Comparison of ENCODE assay signal across 31 mouse cellular contexts in the genomic region with DNA sequence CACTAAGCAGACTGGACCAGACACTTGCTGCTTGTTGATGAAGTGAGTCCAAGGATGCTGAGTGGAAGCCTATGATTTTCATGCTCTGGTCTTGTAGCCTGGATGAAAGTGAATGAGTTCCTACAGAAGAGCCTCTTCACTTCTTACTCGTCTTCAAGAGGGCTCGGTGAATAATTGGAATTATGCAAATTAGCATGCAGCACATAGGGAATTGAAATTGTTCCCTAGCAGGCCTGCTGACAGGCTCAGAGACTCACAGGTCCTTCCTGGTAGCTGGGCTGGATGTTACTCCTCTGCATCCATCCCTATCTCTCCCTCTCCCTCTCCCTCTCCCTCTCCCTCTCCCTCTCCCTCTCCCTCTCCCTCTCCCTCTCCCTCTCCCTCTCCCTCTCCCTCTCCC.
"Had no signal": no experiment of that assay in that cellular context is flagged by ENCODE, and none has a peak within 500 bp of the region (broad histone marks: within the 10 kb centered on the region; RNA-seq: fewer than 3 reads in every experiment).

No protein-coding gene starts in this region.

- H3K9me3 ChIP-seq: limb, embryonic 10.5 days; limb, embryonic 12.5 days; limb, embryonic 13.5 days; limb, embryonic 15.5 days; liver, embryonic 12.5 days; liver, embryonic 13.5 days; liver, embryonic 15.5 days; lung, embryonic 15.5 days; megakaryocyte, embryonic 14.5 days; midbrain, embryonic 10.5 days; midbrain, embryonic 12.5 days; midbrain, embryonic 13.5 days; midbrain, embryonic 15.5 days; neural tube, embryonic 12.5 days had no signal

- H3K36me3 ChIP-seq: limb, embryonic 10.5 days; limb, embryonic 12.5 days; limb, embryonic 13.5 days; limb, embryonic 15.5 days; liver, embryonic 13.5 days; liver, embryonic 15.5 days; lung, embryonic 15.5 days; midbrain, embryonic 10.5 days; midbrain, embryonic 12.5 days; midbrain, embryonic 13.5 days; midbrain, embryonic 15.5 days; neural tube, embryonic 12.5 days had no signal

- H3K27ac ChIP-seq: limb, embryonic 10.5 days; limb, embryonic 12.5 days; limb, embryonic 13.5 days; limb, embryonic 15.5 days; liver, embryonic 12.5 days; liver, embryonic 13.5 days; liver, embryonic 14.5 days; liver, embryonic 15.5 days; lung, embryonic 15.5 days; macrophage; midbrain, embryonic 10.5 days; midbrain, embryonic 12.5 days; midbrain, embryonic 13.5 days; midbrain, embryonic 15.5 days; neural tube, embryonic 12.5 days had no signal

- H3K4me3 ChIP-seq: limb, embryonic 10.5 days; limb, embryonic 12.5 days; limb, embryonic 13.5 days; limb, embryonic 15.5 days; liver, embryonic 12.5 days; liver, embryonic 13.5 days; liver, embryonic 15.5 days; lung, embryonic 15.5 days; megakaryocyte, embryonic 14.5 days; midbrain, embryonic 10.5 days; midbrain, embryonic 12.5 days; midbrain, embryonic 13.5 days; midbrain, embryonic 15.5 days; myocyte; neural tube, embryonic 12.5 days had no signal

- H3K27me3 ChIP-seq: limb, embryonic 13.5 days; limb, embryonic 15.5 days; liver, embryonic 12.5 days; liver, embryonic 13.5 days; liver, embryonic 15.5 days; lung, embryonic 15.5 days; megakaryocyte, embryonic 14.5 days; midbrain, embryonic 15.5 days; neural tube, embryonic 12.5 days had no signal

- H3K9ac ChIP-seq: limb, embryonic 12.5 days; limb, embryonic 13.5 days; limb, embryonic 15.5 days; liver, embryonic 12.5 days; liver, embryonic 13.5 days; liver, embryonic 14.5 days; liver, embryonic 15.5 days; lung, embryonic 14.5 days; lung, embryonic 15.5 days; midbrain, embryonic 12.5 days; midbrain, embryonic 13.5 days; midbrain, embryonic 15.5 days; neural tube, embryonic 12.5 days had no signal

- ATAC-seq: liver, embryonic 12.5 days; lung, postnatal 0 days; midbrain, embryonic 13.5 days; midbrain, embryonic 15.5 days; midbrain, embryonic 16.5 days had no signal

- H3K4me1 ChIP-seq: limb, embryonic 10.5 days; limb, embryonic 12.5 days; liver, embryonic 12.5 days; liver, embryonic 13.5 days; lung, embryonic 15.5 days; neural tube, embryonic 12.5 days had no signal

- DNase-seq: left cerebral cortex, postnatal 4 days; liver; liver, embryonic 13.5 days; lung, adult 18-20 months; lung, adult 2 months; lung, embryonic 14.5 days; lung, postnatal 10 days; lung, postnatal 14 days; lung, postnatal 36 days; lung, postnatal 4 days; midbrain, embryonic 14.5 days had no signal

- H3K4me2 ChIP-seq: limb, embryonic 12.5 days; limb, embryonic 13.5 days; limb, embryonic 15.5 days; liver, embryonic 11.5 days; liver, embryonic 12.5 days; liver, embryonic 13.5 days; liver, embryonic 15.5 days; lung, embryonic 14.5 days; lung, embryonic 15.5 days; midbrain, embryonic 11.5 days; midbrain, embryonic 12.5 days; midbrain, embryonic 13.5 days; midbrain, embryonic 15.5 days; neural tube, embryonic 12.5 days had no signal
